Mouse (Mus musculus): ENCODE data around the gene Gm10192. TPM values are rescaled to one million over a fixed set of nuclear protein-coding genes. Genes with fewer than 3 reads are reported as not detected.
"Not testable (repeated sequence)": the region's sequence is repeated elsewhere in the genome, so short reads cannot be mapped to it uniquely, and the experiment has no call there.

Gene Gm10192
- polyA plus RNA-seq (2016; fragmentation: Nextera tagmentation; extraction: Ambion mirVana), result not detected in 2 replicates

- not testable (repeated sequence) for DNase-seq (ENCODE audit: extremely low spot score, low spot score); H3K4me1 ChIP-seq; H3K27ac ChIP-seq; H3K27me3 ChIP-seq (ENCODE audit: poor library complexity, severe bottlenecking); H3K36me3 ChIP-seq (replicated peaks); H3K4me3 ChIP-seq; H3K9me3 ChIP-seq
Observed at GRCm38 (mm10) chr4:97183066-97183465, at the start of gene Gm10192. Gene Gm10192, minus strand, starts transcription at chr4:97183166.

GRCm38 (mm10) chr4:97230411-97231104, 47.6 kb upstream of the Gm10192 start:
- DNase-seq (ENCODE audit: extremely low spot score, low spot score), result no peak

GRCm38 (mm10) chr4:97219701-97220100, 36.7 kb upstream of the Gm10192 start:
- Histone ChIP-seq H3K4me3 (no peak overlapping the region), H3K27ac (no peak overlapping the region), H3K9me3 (no peaks in the 10 kb centered on the region), H3K36me3 (replicated peaks) (no peaks in the 10 kb centered on the region), H3K27me3 (ENCODE audit: poor library complexity, severe bottlenecking) (no peaks in the 10 kb centered on the region), H3K4me1 (no peaks in the 10 kb centered on the region)
- 96% methylated on average over 2 of the region's 2 CpGs for WGBS
- DNase-seq (ENCODE audit: extremely low spot score, low spot score), result no peak

More at GRCm38 (mm10) chr4:97230411-97231104, 47.6 kb upstream of the Gm10192 start:
- H3K4me1 ChIP-seq, result no peaks in the 10 kb centered on the region
- H3K36me3 ChIP-seq (replicated peaks), result no peaks in the 10 kb centered on the region
- no peaks in the 10 kb centered on the region for H3K9me3 ChIP-seq
- WGBS, result 66% methylated on average over 5 of the region's 5 CpGs
- H3K4me3 ChIP-seq, result no peak overlapping the region
- H3K27ac ChIP-seq, result no peak overlapping the region
- no peaks in the 10 kb centered on the region for H3K27me3 ChIP-seq (ENCODE audit: poor library complexity, severe bottlenecking)

GRCm38 (mm10) chr4:97217906-97218305, 34.9 kb upstream of the Gm10192 start:
- no peak overlapping the region for H3K4me3 ChIP-seq
- no peaks in the 10 kb centered on the region for H3K27me3 ChIP-seq (ENCODE audit: poor library complexity, severe bottlenecking)
- H3K9me3 ChIP-seq, result no peaks in the 10 kb centered on the region
- no peak for DNase-seq (ENCODE audit: extremely low spot score, low spot score)
- H3K36me3 ChIP-seq (replicated peaks), result no peaks in the 10 kb centered on the region
- H3K4me1 ChIP-seq, result no peaks in the 10 kb centered on the region
- 71% methylated on average over 1 of the region's 1 CpGs for WGBS
- no peak overlapping the region for H3K27ac ChIP-seq

- Histone ChIP-seq H3K27ac (no peak overlapping the region), H3K27me3 (ENCODE audit: poor library complexity, severe bottlenecking) (no peaks in the 10 kb centered on the region), H3K9me3 (no peaks in the 10 kb centered on the region), H3K36me3 (replicated peaks) (no peaks in the 10 kb centered on the region), H3K4me1 (no peaks in the 10 kb centered on the region), H3K4me3 (no peak overlapping the region)
- DNase-seq (ENCODE audit: extremely low spot score, low spot score), result no peak
Observed at GRCm38 (mm10) chr4:97212514-97212913, 29.5 kb upstream of the Gm10192 start.

GRCm38 (mm10) chr4:97202986-97203385, 20.0 kb upstream of the Gm10192 start:
- not testable (repeated sequence) for H3K27ac ChIP-seq; H3K36me3 ChIP-seq (replicated peaks); H3K27me3 ChIP-seq (ENCODE audit: poor library complexity, severe bottlenecking); H3K9me3 ChIP-seq; DNase-seq (ENCODE audit: extremely low spot score, low spot score); H3K4me3 ChIP-seq; H3K4me1 ChIP-seq
- 67% methylated on average over 2 of the region's 2 CpGs for WGBS

- Histone ChIP-seq H3K4me3 (no peak overlapping the region), H3K36me3 (replicated peaks) (no peaks in the 10 kb centered on the region), H3K4me1 (peaks cover 9% of the 10 kb centered on the region), H3K27me3 (ENCODE audit: poor library complexity, severe bottlenecking) (no peaks in the 10 kb centered on the region), H3K9me3 (no peaks in the 10 kb centered on the region), H3K27ac (no peak overlapping the region)
- WGBS, result 42% methylated on average over 4 of the region's 4 CpGs
- no peak for DNase-seq (ENCODE audit: extremely low spot score, low spot score)
Observed at GRCm38 (mm10) chr4:97193176-97193575, 10.2 kb upstream of the Gm10192 start.

GRCm38 (mm10) chr4:97192601-97193000, 9.6 kb upstream of the Gm10192 start:
- Histone ChIP-seq H3K4me1 (peaks cover 9% of the 10 kb centered on the region), H3K27me3 (ENCODE audit: poor library complexity, severe bottlenecking) (no peaks in the 10 kb centered on the region), H3K9me3 (no peaks in the 10 kb centered on the region), H3K36me3 (replicated peaks) (no peaks in the 10 kb centered on the region), H3K27ac (no peak overlapping the region), H3K4me3 (no peak overlapping the region)
- no peak for DNase-seq (ENCODE audit: extremely low spot score, low spot score)
- 83% methylated on average over 2 of the region's 2 CpGs for WGBS

GRCm38 (mm10) chr4:97180396-97180795, 2.6 kb downstream of the Gm10192 start:
- Histone ChIP-seq H3K4me3 (no peak overlapping the region), H3K27ac (no peak overlapping the region), H3K4me1 (no peaks in the 10 kb centered on the region), H3K36me3 (replicated peaks) (no peaks in the 10 kb centered on the region), H3K9me3 (no peaks in the 10 kb centered on the region), H3K27me3 (ENCODE audit: poor library complexity, severe bottlenecking) (no peaks in the 10 kb centered on the region)
- 91% methylated on average over 2 of the region's 2 CpGs for WGBS
- no peak for DNase-seq (ENCODE audit: extremely low spot score, low spot score)

- Histone ChIP-seq H3K4me3 (no peak overlapping the region), H3K36me3 (replicated peaks) (no peaks in the 10 kb centered on the region), H3K9me3 (no peaks in the 10 kb centered on the region), H3K27me3 (ENCODE audit: poor library complexity, severe bottlenecking) (no peaks in the 10 kb centered on the region), H3K27ac (peak overlapping the region; percentile 56; the same call in 1 of the 2 replicates), H3K4me1 (peaks cover 18% of the 10 kb centered on the region)
- DNase-seq (ENCODE audit: extremely low spot score, low spot score), result no peak
- 58% methylated on average over 10 of the region's 10 CpGs for WGBS
Observed at GRCm38 (mm10) chr4:97156841-97157345, 26.1 kb downstream of the Gm10192 start.

- DNase-seq (ENCODE audit: extremely low spot score, low spot score), result no peak
- Histone ChIP-seq H3K9me3 (no peaks in the 10 kb centered on the region), H3K36me3 (replicated peaks) (no peaks in the 10 kb centered on the region), H3K27ac (peak overlapping the region; percentile 56; the same call in 1 of the 2 replicates), H3K4me1 (peaks cover 18% of the 10 kb centered on the region), H3K27me3 (ENCODE audit: poor library complexity, severe bottlenecking) (no peaks in the 10 kb centered on the region), H3K4me3 (no peak overlapping the region)
- 56% methylated on average over 3 of the region's 3 CpGs for WGBS
Observed at GRCm38 (mm10) chr4:97156084-97156483, 26.9 kb downstream of the Gm10192 start.

- Histone ChIP-seq H3K27ac (no peak overlapping the region), H3K27me3 (ENCODE audit: poor library complexity, severe bottlenecking) (no peaks in the 10 kb centered on the region), H3K36me3 (replicated peaks) (no peaks in the 10 kb centered on the region), H3K9me3 (no peaks in the 10 kb centered on the region), H3K4me3 (no peak overlapping the region), H3K4me1 (peaks cover 18% of the 10 kb centered on the region)
- no peak for DNase-seq (ENCODE audit: extremely low spot score, low spot score)
Observed at GRCm38 (mm10) chr4:97153554-97153953, 29.4 kb downstream of the Gm10192 start.

- H3K4me3 ChIP-seq, result no peak overlapping the region
- no peaks in the 10 kb centered on the region for H3K9me3 ChIP-seq
- no peak overlapping the region for H3K27ac ChIP-seq
- H3K36me3 ChIP-seq (replicated peaks), result no peaks in the 10 kb centered on the region
- WGBS, result 99% methylated on average over 2 of the region's 2 CpGs
- DNase-seq (ENCODE audit: extremely low spot score, low spot score), result no peak
- H3K27me3 ChIP-seq (ENCODE audit: poor library complexity, severe bottlenecking), result no peaks in the 10 kb centered on the region
- H3K4me1 ChIP-seq, result no peaks in the 10 kb centered on the region
Observed at GRCm38 (mm10) chr4:97142484-97142883, 40.5 kb downstream of the Gm10192 start.

Data from forebrain, embryonic 10.5 days (tissue).